Mouse (Mus musculus) ES-Bruce4 (cell line): ENCODE measurements around the gene Gabrb3. TPM values are rescaled to one million over a fixed set of nuclear protein-coding genes. Genes with fewer than 3 reads are reported as not detected.

ENCODE experiments used
- H3K27ac ChIP-seq: 2 replicates; pipeline ENCODE4 v1.5.1; 2012; ENCODE audit warnings: low read length, inconsistent platforms; ENCODE audit not compliant: insufficient read depth
- H3K27me3 ChIP-seq: 2 replicates; pipeline ENCODE4 v1.6.1; 2012; ENCODE audit warnings: mild to moderate bottlenecking, low read length, inconsistent platforms; ENCODE audit not compliant: control insufficient read depth, poor library complexity, insufficient read depth, severe bottlenecking
- H3K36me3 ChIP-seq: 2 replicates; pipeline ENCODE4 v1.6.1; 2012; ENCODE audit warnings: inconsistent platforms, mild to moderate bottlenecking, low read length, moderate library complexity; ENCODE audit not compliant: control insufficient read depth, poor library complexity, insufficient read depth, severe bottlenecking
- H3K4me1 ChIP-seq: one replicate; pipeline ENCODE4 v1.8.1; 2011; ENCODE audit warnings: low read length; ENCODE audit not compliant: control insufficient read depth, insufficient read depth
- H3K4me3 ChIP-seq: 2 replicates; pipeline ENCODE4 v1.5.1; 2011; ENCODE audit warnings: low read depth, mild to moderate bottlenecking, low read length
- H3K9ac ChIP-seq: 2 replicates; pipeline ENCODE4 v1.6.1; 2012; ENCODE audit warnings: low read depth, mild to moderate bottlenecking, inconsistent platforms; ENCODE audit not compliant: poor library complexity, severe bottlenecking
- H3K9me3 ChIP-seq: replicated peaks from 2 replicates; pipeline ENCODE4 v1.6.1; 2012; ENCODE audit warnings: mild to moderate bottlenecking, low read length, inconsistent platforms; ENCODE audit not compliant: control insufficient read depth, poor library complexity, insufficient read depth, severe bottlenecking
- CTCF ChIP-seq: IDR thresholded peaks from one replicate; pipeline ENCODE4 v1.8.1; 2011; ENCODE audit warnings: low read depth, low read length
- EP300 ChIP-seq: IDR thresholded peaks from 2 replicates; pipeline ENCODE4 v1.6.1; 2011; ENCODE audit warnings: low read depth, low read length; ENCODE audit not compliant: insufficient read depth
- POLR2A ChIP-seq: IDR thresholded peaks from one replicate; pipeline ENCODE4 v1.8.1; 2011; ENCODE audit warnings: low read length; ENCODE audit not compliant: insufficient read depth
- polyA plus RNA-seq: library from polyadenylated mRNA; stranded (reverse); fragments of >200 nt; gene quantifications from 2 replicates; pipeline ENCODE4 v1.2.4, GENCODE M21; 2011; ENCODE audit warnings: low read depth; ENCODE audit not compliant: missing spikeins, insufficient read depth, insufficient read length

Gabrb3 gene
- polyA plus RNA-seq, 1 experiment = 8.5 TPM

GRCm38 (mm10) chr7:57700370-57700769 lies 280.9 kb downstream of the Gabrb3 start:
- H3K9me3 ChIP-seq = no peaks in the 10 kb centered on the region
- no peak overlapping the region for H3K4me3 ChIP-seq
- H3K27ac ChIP-seq = no peak overlapping the region
- no peaks in the 10 kb centered on the region for H3K27me3 ChIP-seq
- H3K4me1 ChIP-seq = no peaks in the 10 kb centered on the region
- no peak overlapping the region for H3K9ac ChIP-seq
- H3K36me3 ChIP-seq = no peaks in the 10 kb centered on the region
- TF ChIP-seq POLR2A (no peak), CTCF (no peak), EP300 (no peak)

- Histone ChIP-seq H3K9me3 (no peaks in the 10 kb centered on the region), H3K4me1 (no peaks in the 10 kb centered on the region), H3K9ac (no peak overlapping the region), H3K4me3 (no peak overlapping the region), H3K27ac (no peak overlapping the region), H3K36me3 (no peaks in the 10 kb centered on the region), H3K27me3 (no peaks in the 10 kb centered on the region)
- TF ChIP-seq EP300 (no peak), CTCF (no peak), POLR2A (no peak)
Measured at GRCm38 (mm10) chr7:57701046-57701445, 281.6 kb downstream of the Gabrb3 start.

GRCm38 (mm10) chr7:57703580-57703979 lies 284.1 kb downstream of the Gabrb3 start:
- H3K27me3 ChIP-seq = no peaks in the 10 kb centered on the region
- no peaks in the 10 kb centered on the region for H3K36me3 ChIP-seq
- no peak overlapping the region for H3K27ac ChIP-seq
- no peaks in the 10 kb centered on the region for H3K9me3 ChIP-seq
- TF ChIP-seq POLR2A (no peak), CTCF (no peak), EP300 (no peak)
- no peak overlapping the region for H3K9ac ChIP-seq
- H3K4me1 ChIP-seq = no peaks in the 10 kb centered on the region
- H3K4me3 ChIP-seq = no peak overlapping the region

- no peak overlapping the region for H3K27ac ChIP-seq
- no peaks in the 10 kb centered on the region for H3K27me3 ChIP-seq
- no peak overlapping the region for H3K9ac ChIP-seq
- H3K9me3 ChIP-seq = no peaks in the 10 kb centered on the region
- H3K36me3 ChIP-seq = no peaks in the 10 kb centered on the region
- H3K4me3 ChIP-seq = no peak overlapping the region
- H3K4me1 ChIP-seq = no peaks in the 10 kb centered on the region
- TF ChIP-seq EP300 = no peak
- no peak for TF ChIP-seq CTCF
- no peak for TF ChIP-seq POLR2A
Measured at GRCm38 (mm10) chr7:57706092-57706491, 286.6 kb downstream of the Gabrb3 start.

- no peaks in the 10 kb centered on the region for H3K27me3 ChIP-seq
- H3K4me3 ChIP-seq = no peak overlapping the region
- no peaks in the 10 kb centered on the region for H3K9me3 ChIP-seq
- H3K36me3 ChIP-seq = no peaks in the 10 kb centered on the region
- TF ChIP-seq POLR2A (no peak), CTCF (no peak), EP300 (no peak)
- no peak overlapping the region for H3K27ac ChIP-seq
- no peaks in the 10 kb centered on the region for H3K4me1 ChIP-seq
- H3K9ac ChIP-seq = no peak overlapping the region
Measured at GRCm38 (mm10) chr7:57706976-57707740, 287.7 kb downstream of the Gabrb3 start.

GRCm38 (mm10) chr7:57711709-57712108 lies 292.2 kb downstream of the Gabrb3 start:
- H3K9ac ChIP-seq = no peak overlapping the region

More at GRCm38 (mm10) chr7:57711709-57712108, 292.2 kb downstream of the Gabrb3 start:
- no peak for TF ChIP-seq POLR2A
- TF ChIP-seq CTCF = no peak
- no peak for TF ChIP-seq EP300
- H3K4me1 ChIP-seq = no peaks in the 10 kb centered on the region
- H3K36me3 ChIP-seq = no peaks in the 10 kb centered on the region
- H3K4me3 ChIP-seq = no peak overlapping the region
- no peaks in the 10 kb centered on the region for H3K9me3 ChIP-seq
- H3K27ac ChIP-seq = no peak overlapping the region
- no peaks in the 10 kb centered on the region for H3K27me3 ChIP-seq
